Mouse (Mus musculus) heart, adult 2 months (tissue): ENCODE results near the gene Pawr.

ENCODE experiments used
- CTCF ChIP-seq: fragments of 200-600 bp; IDR thresholded peaks from 2 replicates; pipeline ENCODE4 v1.8.1; 2022; ENCODE audit warnings: antibody characterized with exemption, mild to moderate bottlenecking, moderate library complexity
- EP300 ChIP-seq: fragments of 200-500 bp; IDR thresholded peaks from 2 replicates; pipeline ENCODE4 v1.6.1; 2011; ENCODE audit warnings: low read depth, low read length, control low read depth; ENCODE audit not compliant: insufficient read depth

GRCm38 (mm10) chr10:108307772-108308171 lies 24.1 kb upstream of the Pawr start:
- TF ChIP-seq CTCF (no peak), EP300 (no peak)
